Mouse (Mus musculus) spleen, adult 2 months (tissue): ENCODE results near the gene Rnf213. TPM values are rescaled to one million over a fixed set of nuclear protein-coding genes. Genes with fewer than 3 reads are reported as not detected.

ENCODE experiments used
- DNase-seq, 2 experiments: peaks; one replicate each; pipeline versions ENCODE4 v3.0.0 to v3.0.0-alpha.2; 2012 to 2021; ENCODE audit warnings: low spot score in 2 of 2, low read depth in 1 of 2
- H3K27ac ChIP-seq: fragments of 200-500 bp; 2 replicates; pipeline ENCODE4 v1.5.1; 2012; ENCODE audit warnings: low read length, inconsistent platforms; ENCODE audit not compliant: insufficient read depth
- H3K27me3 ChIP-seq: fragments of 200-500 bp; 2 replicates; pipeline ENCODE4 v1.6.1; 2012; ENCODE audit warnings: mild to moderate bottlenecking, moderate library complexity, low read length, inconsistent platforms; ENCODE audit not compliant: control insufficient read depth, insufficient read depth
- H3K36me3 ChIP-seq: fragments of 200-500 bp; 2 replicates; pipeline ENCODE4 v1.6.1; 2012; ENCODE audit warnings: mild to moderate bottlenecking, low read length, inconsistent platforms; ENCODE audit not compliant: control insufficient read depth, insufficient read depth
- H3K4me1 ChIP-seq: fragments of 200-500 bp; 2 replicates; pipeline ENCODE4 v1.6.1; 2011; ENCODE audit warnings: inconsistent platforms; ENCODE audit not compliant: control insufficient read depth, insufficient read depth, insufficient read length
- H3K4me3 ChIP-seq: fragments of 200-500 bp; 2 replicates; pipeline ENCODE4 v1.5.1; 2011; ENCODE audit warnings: mild to moderate bottlenecking, inconsistent platforms; ENCODE audit not compliant: insufficient read depth, insufficient read length; ENCODE audit errors: extremely low read depth
- CTCF ChIP-seq: fragments of 200-500 bp; IDR thresholded peaks from 2 replicates; pipeline ENCODE4 v1.5.1; 2011; ENCODE audit warnings: mild to moderate bottlenecking, inconsistent platforms; ENCODE audit not compliant: insufficient read depth, insufficient read length, insufficient replicate concordance; ENCODE audit errors: extremely low read depth
- POLR2A ChIP-seq: fragments of 200-500 bp; IDR thresholded peaks from 2 replicates; pipeline ENCODE4 v1.6.1; 2011; ENCODE audit warnings: low read depth, low read length, inconsistent platforms
- WGBS: fragments of 180-500 bp; shearing (Covaris S2); methylation state at CpG from one replicate; pipeline ENCODE4 v1.1.7; 2018; 5-methylcytosine and 5-hydroxymethylcytosine counted together
- polyA plus RNA-seq: library from polyadenylated mRNA; depleted of rRNA; stranded (reverse); fragments of >200 nt; gene quantifications from 2 replicates; pipeline ENCODE4 v1.2.3, GENCODE M21; 2012; rRNA removed

Gene Rnf213
- polyA plus RNA-seq, 1 experiment: 29.1 TPM

- 84% methylated on average over 14 of the region's 14 CpGs for WGBS
- H3K4me1 ChIP-seq: peaks cover 5% of the 10 kb centered on the region
- DNase-seq: no peak
- H3K36me3 ChIP-seq: no peaks in the 10 kb centered on the region
- no peak overlapping the region for H3K4me3 ChIP-seq
- TF ChIP-seq CTCF (no peak), POLR2A (no peak)
- H3K27me3 ChIP-seq: no peaks in the 10 kb centered on the region
- H3K27ac ChIP-seq: no peak overlapping the region
Observed at GRCm38 (mm10) chr11:119526068-119526966, 133.4 kb downstream of the Rnf213 start.

- Histone ChIP-seq H3K4me3 (no peak overlapping the region), H3K36me3 (no peaks in the 10 kb centered on the region), H3K4me1 (peaks cover 5% of the 10 kb centered on the region), H3K27me3 (no peaks in the 10 kb centered on the region), H3K27ac (no peak overlapping the region)
- 72% methylated on average over 11 of the region's 11 CpGs for WGBS
- DNase-seq: no peak
- no peak for TF ChIP-seq POLR2A
- TF ChIP-seq CTCF: no peak
Observed at GRCm38 (mm10) chr11:119528930-119529329, 136.0 kb downstream of the Rnf213 start.

- Histone ChIP-seq H3K27me3 (no peaks in the 10 kb centered on the region), H3K36me3 (no peaks in the 10 kb centered on the region), H3K4me3 (no peak overlapping the region), H3K4me1 (no peaks in the 10 kb centered on the region), H3K27ac (no peak overlapping the region)
- no peak for TF ChIP-seq CTCF
- TF ChIP-seq POLR2A: no peak
- no peak for DNase-seq
- 80% methylated on average over 8 of the region's 8 CpGs for WGBS
Observed at GRCm38 (mm10) chr11:119532460-119532859, 139.6 kb downstream of the Rnf213 start.

- Histone ChIP-seq H3K36me3 (no peaks in the 10 kb centered on the region), H3K4me3 (no peak overlapping the region), H3K4me1 (no peaks in the 10 kb centered on the region), H3K27me3 (no peaks in the 10 kb centered on the region), H3K27ac (no peak overlapping the region)
- TF ChIP-seq POLR2A: no peak
- no peak for TF ChIP-seq CTCF
- 71% methylated on average over 7 of the region's 7 CpGs for WGBS
- DNase-seq: no peak
Observed at GRCm38 (mm10) chr11:119533745-119534144, 140.8 kb downstream of the Rnf213 start.

Other genes with a start within 250 kb of the Rnf213 start
- 3.9 and 4.6 TPM in 2 replicates for gene Tbc1d16, start 164.6 kb upstream of the Rnf213 start, polyA plus RNA-seq
- gene Ccdc40, start 164.5 kb upstream of the Rnf213 start, polyA plus RNA-seq: 0.47 TPM in 2 replicates
- 68.2 and 81.1 TPM in 2 replicates for gene Gaa, start 125.2 kb upstream of the Rnf213 start, polyA plus RNA-seq
- 73.4 and 97.6 TPM in 2 replicates for gene Eif4a3, start 93.0 kb upstream of the Rnf213 start, polyA plus RNA-seq
- gene Card14, start 85.3 kb upstream of the Rnf213 start, polyA plus RNA-seq: 0.02 and 0.05 TPM in 2 replicates
- 43.1 and 61.5 TPM in 2 replicates for gene Sgsh, start 37.6 kb upstream of the Rnf213 start, polyA plus RNA-seq
- 28.3 and 35.8 TPM in 2 replicates for gene Slc26a11, start 37.5 kb upstream of the Rnf213 start, polyA plus RNA-seq
- 15.7 and 20.6 TPM in 2 replicates for gene Endov, start 98.2 kb downstream of the Rnf213 start, polyA plus RNA-seq
- gene Nptx1, start 154.7 kb downstream of the Rnf213 start, polyA plus RNA-seq: 0.02 and 0.06 TPM in 2 replicates
- 18.0 and 22.3 TPM in 2 replicates for gene Rptor, start 209.8 kb downstream of the Rnf213 start, polyA plus RNA-seq